Mouse (Mus musculus) forebrain, embryonic 11.5 days (tissue): ENCODE data around the gene Dnajc13. TPM values are rescaled to one million over a fixed set of nuclear protein-coding genes. Genes with fewer than 3 reads are reported as not detected.

Experiments used
- ATAC-seq: fragments of 200-750 bp; cut with Nextera tagmentation; replicated peaks from 2 replicates; pipeline ENCODE4 v1.8.0; 2017; ENCODE audit warnings: moderate TSS enrichment; ENCODE audit not compliant: low FRiP score
- DNase-seq: peaks from one replicate; pipeline ENCODE4 v3.0.0-alpha.2; 2017; ENCODE audit warnings: low spot score
- H3K27ac ChIP-seq: fragments of 300-500 bp; sonication (generic); 2 replicates; pipeline ENCODE4 v1.5.1; 2014; ENCODE audit warnings: low read depth, low read length
- H3K27me3 ChIP-seq: fragments of 300-500 bp; sonication (generic); 2 replicates; pipeline ENCODE4 v1.6.1; 2014; ENCODE audit warnings: mild to moderate bottlenecking, low read length, mixed read lengths; ENCODE audit not compliant: control insufficient read depth, insufficient read depth
- H3K36me3 ChIP-seq: fragments of 300-500 bp; sonication (generic); 2 replicates; pipeline ENCODE4 v1.6.1; 2014; ENCODE audit warnings: mild to moderate bottlenecking, low read length, moderate library complexity, mixed read lengths; ENCODE audit not compliant: control insufficient read depth, insufficient read depth
- H3K4me1 ChIP-seq: fragments of 300-500 bp; sonication (generic); replicated peaks from 2 replicates; pipeline ENCODE4 v1.6.1; 2014; ENCODE audit warnings: low read length, mixed read lengths; ENCODE audit not compliant: control insufficient read depth, insufficient read depth
- H3K4me2 ChIP-seq: fragments of 300-500 bp; sonication (generic); 2 replicates; pipeline ENCODE4 v1.6.1; 2014; ENCODE audit warnings: low read depth, mild to moderate bottlenecking, low read length, moderate library complexity, mixed read lengths; ENCODE audit not compliant: severe bottlenecking
- H3K4me3 ChIP-seq: fragments of 300-500 bp; sonication (generic); 2 replicates; pipeline ENCODE4 v1.5.1; 2014; ENCODE audit warnings: low read depth, low read length
- H3K9ac ChIP-seq: fragments of 300-500 bp; sonication (generic); 2 replicates; pipeline ENCODE4 v1.6.1; 2014; ENCODE audit warnings: low read length
- H3K9me3 ChIP-seq: fragments of 300-500 bp; sonication (generic); 2 replicates; pipeline ENCODE4 v1.6.1; 2016; ENCODE audit warnings: low read length, mixed read lengths; ENCODE audit not compliant: control insufficient read depth
- WGBS: fragments of 180-500 bp; shearing (Covaris S2); extraction: QIAGEN DNeasy Blood & Tissue Kit; methylation state at CpG from one replicate; pipeline ENCODE4 v1.1.7; 2014; 5-methylcytosine and 5-hydroxymethylcytosine counted together
- polyA plus RNA-seq: library from polyadenylated mRNA; unstranded; fragments of >200 nt; fragmentation: Nextera tagmentation; extraction: Ambion mirVana; gene quantifications from 2 replicates; pipeline ENCODE4 v1.2.1, GENCODE M21; 2014

Gene Dnajc13
- polyA plus RNA-seq, 1 experiment from 2014 or later = 24.1 TPM

- Histone ChIP-seq H3K4me2 (no peak overlapping the region), H3K27ac (no peak overlapping the region), H3K36me3 (no peaks in the 10 kb centered on the region), H3K27me3 (no peaks in the 10 kb centered on the region), H3K9me3 (no peaks in the 10 kb centered on the region), H3K4me1 (no peaks in the 10 kb centered on the region), H3K4me3 (no peak overlapping the region), H3K9ac (no peak overlapping the region)
- no peak for DNase-seq
- whole genome bisulfite sequencing = 92% methylated on average over 5 of the region's 5 CpGs
- ATAC-seq = no peak
Observed at GRCm38 (mm10) chr9:104109151-104109550, 153.6 kb downstream of the Dnajc13 start.

GRCm38 (mm10) chr9:104108571-104109143, 154.1 kb downstream of the Dnajc13 start:
- Histone ChIP-seq H3K9me3 (no peaks in the 10 kb centered on the region), H3K27me3 (no peaks in the 10 kb centered on the region), H3K4me3 (no peak overlapping the region), H3K36me3 (no peaks in the 10 kb centered on the region), H3K4me2 (no peak overlapping the region), H3K4me1 (no peaks in the 10 kb centered on the region), H3K27ac (no peak overlapping the region), H3K9ac (no peak overlapping the region)
- WGBS = 72% methylated on average over 2 of the region's 2 CpGs
- ATAC-seq (no peak), DNase-seq (no peak)

- Histone ChIP-seq H3K4me3 (no peak overlapping the region), H3K36me3 (no peaks in the 10 kb centered on the region), H3K9ac (no peak overlapping the region), H3K4me2 (no peak overlapping the region), H3K4me1 (no peaks in the 10 kb centered on the region; the same call in 1 of the 2 replicates), H3K27ac (no peak overlapping the region), H3K9me3 (no peaks in the 10 kb centered on the region), H3K27me3 (no peaks in the 10 kb centered on the region)
- DNase-seq (no peak), ATAC-seq (no peak)
- 90% methylated on average over 6 of the region's 6 CpGs for WGBS
Observed at GRCm38 (mm10) chr9:104107482-104107881, 155.2 kb downstream of the Dnajc13 start.

GRCm38 (mm10) chr9:104106930-104107329, 155.8 kb downstream of the Dnajc13 start:
- Histone ChIP-seq H3K4me2 (no peak overlapping the region), H3K27ac (no peak overlapping the region), H3K9ac (no peak overlapping the region), H3K4me1 (no peaks in the 10 kb centered on the region; the same call in 1 of the 2 replicates), H3K9me3 (no peaks in the 10 kb centered on the region), H3K4me3 (no peak overlapping the region), H3K27me3 (no peaks in the 10 kb centered on the region), H3K36me3 (no peaks in the 10 kb centered on the region)
- 86% methylated on average over 9 of the region's 9 CpGs for WGBS
- DNase-seq = no peak
- no peak for ATAC-seq

GRCm38 (mm10) chr9:104104986-104105385, 157.7 kb downstream of the Dnajc13 start:
- WGBS = 90% methylated on average over 2 of the region's 2 CpGs

GRCm38 (mm10) chr9:104102901-104103300, 159.8 kb downstream of the Dnajc13 start:
- H3K4me1 ChIP-seq = no peaks in the 10 kb centered on the region; the same call in 1 of the 2 replicates
- ATAC-seq = no peak
- DNase-seq = no peak
- no peaks in the 10 kb centered on the region for H3K27me3 ChIP-seq
- no peak overlapping the region for H3K9ac ChIP-seq
- no peaks in the 10 kb centered on the region for H3K36me3 ChIP-seq
- no peaks in the 10 kb centered on the region for H3K9me3 ChIP-seq
- no peak overlapping the region for H3K27ac ChIP-seq
- H3K4me2 ChIP-seq = no peak overlapping the region
- WGBS = 18% methylated on average over 2 of the region's 2 CpGs
- H3K4me3 ChIP-seq = no peak overlapping the region

More at GRCm38 (mm10) chr9:104104986-104105385, 157.7 kb downstream of the Dnajc13 start:
- no peak overlapping the region for H3K9ac ChIP-seq
- H3K9me3 ChIP-seq = no peaks in the 10 kb centered on the region
- no peak overlapping the region for H3K4me2 ChIP-seq
- ATAC-seq (no peak), DNase-seq (no peak)
- no peaks in the 10 kb centered on the region for H3K27me3 ChIP-seq
- H3K4me3 ChIP-seq = no peak overlapping the region
- no peak overlapping the region for H3K27ac ChIP-seq
- H3K36me3 ChIP-seq = no peaks in the 10 kb centered on the region
- no peaks in the 10 kb centered on the region; the same call in 1 of the 2 replicates for H3K4me1 ChIP-seq

GRCm38 (mm10) chr9:104102301-104102700, 160.4 kb downstream of the Dnajc13 start:
- Histone ChIP-seq H3K4me2 (no peak overlapping the region), H3K36me3 (no peaks in the 10 kb centered on the region), H3K4me3 (no peak overlapping the region), H3K9ac (no peak overlapping the region), H3K9me3 (no peaks in the 10 kb centered on the region), H3K27me3 (no peaks in the 10 kb centered on the region), H3K4me1 (no peaks in the 10 kb centered on the region; the same call in 1 of the 2 replicates), H3K27ac (no peak overlapping the region)
- ATAC-seq (no peak), DNase-seq (no peak)
- 38% methylated on average over 6 of the region's 6 CpGs for WGBS

- no peaks in the 10 kb centered on the region; the same call in 1 of the 2 replicates for H3K4me1 ChIP-seq
- no peaks in the 10 kb centered on the region for H3K9me3 ChIP-seq
- no peak overlapping the region for H3K9ac ChIP-seq
- 31% methylated on average over 3 of the region's 3 CpGs for WGBS
- H3K4me2 ChIP-seq = no peak overlapping the region
- H3K27me3 ChIP-seq = no peaks in the 10 kb centered on the region
- no peak overlapping the region for H3K27ac ChIP-seq
- no peak overlapping the region for H3K4me3 ChIP-seq
- DNase-seq = no peak
- no peak for ATAC-seq
- no peaks in the 10 kb centered on the region for H3K36me3 ChIP-seq
Observed at GRCm38 (mm10) chr9:104101458-104101857, 161.3 kb downstream of the Dnajc13 start.
